Mouse (Mus musculus) heart, embryonic 16.5 days (tissue): ENCODE data around the gene Chmp6. TPM values are rescaled to one million over a fixed set of nuclear protein-coding genes. Genes with fewer than 3 reads are reported as not detected.

Experiments
- ATAC-seq: fragments of 200-750 bp; cut with Nextera tagmentation; replicated peaks from 2 replicates; pipeline ENCODE4 v1.8.0; 2017; ENCODE audit warnings: moderate number of reproducible peaks; ENCODE audit not compliant: insufficient read depth, low FRiP score; ENCODE audit errors: extremely low read depth
- H3K27ac ChIP-seq: fragments of 300-500 bp; sonication (generic); 2 replicates; pipeline ENCODE4 v1.5.1; 2014; ENCODE audit warnings: mild to moderate bottlenecking, low read length, control low read depth, moderate library complexity
- H3K27me3 ChIP-seq: fragments of 300-500 bp; sonication (generic); 2 replicates; pipeline ENCODE4 v1.6.1; 2014; ENCODE audit warnings: low read length, mixed read lengths; ENCODE audit not compliant: control insufficient read depth, insufficient read depth
- H3K36me3 ChIP-seq: fragments of 300-500 bp; sonication (generic); 2 replicates; pipeline ENCODE4 v1.6.1; 2014; ENCODE audit not compliant: control insufficient read depth, insufficient read depth
- H3K4me1 ChIP-seq: fragments of 300-500 bp; sonication (generic); 2 replicates; pipeline ENCODE4 v1.6.1; 2014; ENCODE audit warnings: low read length, mixed read lengths; ENCODE audit not compliant: control insufficient read depth, insufficient read depth
- H3K4me2 ChIP-seq: fragments of 300-500 bp; sonication (generic); 2 replicates; pipeline ENCODE4 v1.6.1; 2014; ENCODE audit warnings: low read depth, mild to moderate bottlenecking, control low read depth, low read length
- H3K4me3 ChIP-seq: fragments of 300-500 bp; sonication (generic); 2 replicates; pipeline ENCODE4 v1.5.1; 2014; ENCODE audit warnings: mild to moderate bottlenecking, control low read depth, low read length
- H3K9ac ChIP-seq: fragments of 300-500 bp; sonication (generic); 2 replicates; pipeline ENCODE4 v1.6.1; 2014; ENCODE audit warnings: low read length, control low read depth
- H3K9me3 ChIP-seq: fragments of 300-500 bp; sonication (generic); replicated peaks from 2 replicates; pipeline ENCODE4 v1.6.1; 2016; ENCODE audit warnings: low read length; ENCODE audit not compliant: control insufficient read depth
- WGBS: fragments of 180-500 bp; shearing (Covaris S2); extraction: QIAGEN DNeasy Blood & Tissue Kit; methylation state at CpG from one replicate; pipeline ENCODE4 v1.1.7; 2014; 5-methylcytosine and 5-hydroxymethylcytosine counted together
- polyA plus RNA-seq: library from polyadenylated mRNA; unstranded; fragments of >200 nt; fragmentation: Nextera tagmentation; extraction: Ambion mirVana; gene quantifications from 2 replicates; pipeline ENCODE4 v1.2.1, GENCODE M21; 2015

The Chmp6 gene
- polyA plus RNA-seq, 1 experiment from 2014 or later, result 69.8 TPM

- no peaks in the 10 kb centered on the region for H3K36me3 ChIP-seq
- no peaks in the 10 kb centered on the region for H3K4me1 ChIP-seq
- no peaks in the 10 kb centered on the region for H3K27me3 ChIP-seq
- no peak overlapping the region for H3K9ac ChIP-seq
- H3K27ac ChIP-seq, result no peak overlapping the region
- no peak overlapping the region for H3K4me2 ChIP-seq
- no peak for ATAC-seq
- H3K9me3 ChIP-seq, result no peaks in the 10 kb centered on the region
- WGBS, result 80% methylated on average over 6 of the region's 6 CpGs
- no peak overlapping the region for H3K4me3 ChIP-seq
These were observed 53.1 kb downstream of the Chmp6 start for GRCm38 (mm10) chr11:119966294-119966693.

- Histone ChIP-seq H3K4me1 (no peaks in the 10 kb centered on the region), H3K36me3 (no peaks in the 10 kb centered on the region), H3K27me3 (no peaks in the 10 kb centered on the region), H3K9me3 (no peaks in the 10 kb centered on the region), H3K4me2 (no peak overlapping the region), H3K9ac (no peak overlapping the region), H3K27ac (no peak overlapping the region), H3K4me3 (no peak overlapping the region)
- whole genome bisulfite sequencing, result 82% methylated on average over 8 of the region's 8 CpGs
- ATAC-seq, result no peak
These were observed 54.2 kb downstream of the Chmp6 start for GRCm38 (mm10) chr11:119967401-119967800.

- no peaks in the 10 kb centered on the region for H3K36me3 ChIP-seq
- 82% methylated on average over 2 of the region's 2 CpGs for WGBS
- H3K27me3 ChIP-seq, result no peaks in the 10 kb centered on the region
- H3K4me3 ChIP-seq, result no peak overlapping the region
- no peaks in the 10 kb centered on the region for H3K9me3 ChIP-seq
- no peak overlapping the region for H3K27ac ChIP-seq
- no peak overlapping the region for H3K4me2 ChIP-seq
- no peak overlapping the region for H3K9ac ChIP-seq
- no peaks in the 10 kb centered on the region for H3K4me1 ChIP-seq
- no peak for ATAC-seq
These were observed 54.7 kb downstream of the Chmp6 start for GRCm38 (mm10) chr11:119967892-119968291.

Other genes starting within 250 kb of the Chmp6 start
- 13.0 and 13.9 TPM in 2 replicates for gene Baiap2, start 29.3 kb downstream of the Chmp6 start, polyA plus RNA-seq
- 1.3 and 1.4 TPM in 2 replicates for gene Aatk, start 133.7 kb downstream of the Chmp6 start, polyA plus RNA-seq
- 13.2 and 14.5 TPM in 2 replicates for gene Cep131, start 173.4 kb downstream of the Chmp6 start, polyA plus RNA-seq
- 16.3 and 16.9 TPM in 2 replicates for gene Tepsin, start 185.3 kb downstream of the Chmp6 start, polyA plus RNA-seq
- gene Ndufaf8, start 185.5 kb downstream of the Chmp6 start, polyA plus RNA-seq, result 92.6 and 101 TPM in 2 replicates
- 87.3 and 93.5 TPM in 2 replicates for gene Slc38a10, start 237.9 kb downstream of the Chmp6 start, polyA plus RNA-seq